Mouse (Mus musculus): ENCODE measurements around the gene Cmip.

The Cmip gene

GRCm38 (mm10) chr8:117257821-117258575 is 1.1 kb downstream of the Cmip start:
- in situ Hi-C loops (cut with MboI, MseI): no loop called here

DNA sequence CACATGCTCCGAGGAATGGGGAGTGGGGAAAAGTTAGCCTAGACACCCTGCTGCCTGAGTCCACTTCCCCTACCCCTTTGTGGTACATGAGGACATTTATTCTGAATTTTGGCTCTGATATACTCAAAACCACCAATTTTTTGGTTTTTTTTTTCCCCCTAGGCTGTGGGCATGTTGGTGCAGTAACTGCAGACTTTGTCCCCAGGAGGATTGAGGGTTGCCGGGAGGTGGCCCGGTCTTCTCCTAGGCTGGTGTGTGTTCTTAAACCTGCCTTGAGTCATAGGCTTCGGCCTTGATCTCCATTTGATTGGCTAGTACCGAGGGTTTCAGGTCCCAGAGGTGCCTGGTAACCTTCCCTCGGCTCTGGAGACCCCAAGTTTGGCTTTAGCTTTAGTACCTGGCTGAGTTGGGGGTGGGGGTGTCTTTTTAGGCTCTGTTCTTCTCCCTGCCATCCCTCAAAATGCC is 1.7 kb downstream of the Cmip start:
- in situ Hi-C loops (cut with MboI, MseI): no loop called here

GRCm38 (mm10) chr8:117259431-117260001 is 2.7 kb downstream of the Cmip start:
- in situ Hi-C loops (cut with MboI, MseI): no loop called here

- in situ Hi-C loops (cut with MboI, MseI): no loop called here
Observed at GRCm38 (mm10) chr8:117260234-117260929, 3.5 kb downstream of the Cmip start.

DNA sequence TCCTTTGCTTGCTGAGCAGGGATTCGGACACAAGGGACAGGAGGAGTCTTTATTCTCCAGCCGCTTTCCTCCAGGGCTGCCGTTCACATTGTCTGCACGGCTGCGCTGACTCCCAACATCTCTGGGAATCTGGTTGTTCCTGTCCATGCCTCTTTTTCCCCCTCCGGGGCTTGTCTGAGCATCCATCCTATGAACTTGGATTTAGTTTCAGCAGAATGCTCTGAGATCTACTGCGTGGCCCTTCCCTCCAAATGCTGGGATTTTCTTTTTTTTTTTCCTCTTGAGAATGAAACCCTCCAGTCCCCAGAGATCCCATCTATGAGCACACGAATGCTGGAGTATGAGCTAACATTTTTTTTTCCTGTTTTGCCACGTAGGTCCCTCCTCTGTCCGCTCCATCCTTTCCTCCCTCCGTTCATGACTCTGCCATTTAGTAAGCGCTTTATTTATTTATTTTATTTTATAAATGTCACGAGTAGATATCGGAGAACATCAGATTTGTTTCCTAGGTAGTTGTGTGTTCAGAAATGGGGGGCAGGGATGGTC is 4.1 kb downstream of the Cmip start:
- in situ Hi-C loops (cut with MboI, MseI): no loop called here

- in situ Hi-C loops (cut with MboI, MseI): no loop called here
Observed at GRCm38 (mm10) chr8:117261702-117262101, 4.8 kb downstream of the Cmip start.

GRCm38 (mm10) chr8:117262685-117263084 is 5.8 kb downstream of the Cmip start:
- in situ Hi-C loops (cut with MboI, MseI): no loop called here

- in situ Hi-C loops (cut with MboI, MseI): no loop called here
Observed at GRCm38 (mm10) chr8:117263442-117263841, 6.6 kb downstream of the Cmip start.

GRCm38 (mm10) chr8:117265079-117265478 is 8.2 kb downstream of the Cmip start:
- in situ Hi-C loops (cut with MboI, MseI): no loop called here

DNA sequence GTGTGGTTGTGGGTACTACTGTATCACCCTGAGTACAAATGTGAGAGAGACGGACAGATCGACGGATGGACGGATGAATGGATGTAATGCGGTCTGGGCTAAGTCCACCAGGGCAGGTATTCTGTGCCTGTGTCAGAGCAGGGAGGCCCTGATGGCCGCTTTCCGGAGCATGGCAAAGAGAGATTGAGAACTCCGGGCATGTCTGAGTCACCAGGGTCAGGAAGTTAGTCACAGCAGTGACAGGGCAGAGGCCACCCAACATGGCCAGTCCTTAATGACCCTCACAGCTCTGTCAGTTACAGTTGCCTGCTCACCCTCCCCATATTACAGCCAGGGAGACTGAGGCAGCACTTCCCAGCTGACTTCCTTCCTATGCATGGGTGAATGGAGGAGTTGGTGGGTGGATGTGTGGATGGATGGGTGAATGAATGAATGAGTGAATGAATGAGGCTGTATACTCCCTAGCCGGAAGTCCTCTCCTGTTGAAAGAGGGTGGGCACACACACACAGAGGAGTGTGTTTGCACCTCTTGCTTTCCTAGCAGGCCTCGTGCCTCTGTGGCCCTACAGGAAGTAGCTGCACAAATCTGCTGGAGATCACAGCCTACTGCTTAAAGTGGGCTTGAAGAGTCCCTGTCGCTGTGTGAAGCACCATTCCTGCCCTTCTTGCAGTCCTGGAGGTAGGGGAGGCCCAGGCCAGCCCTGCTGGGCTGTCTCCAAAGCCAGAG is 10.7 kb downstream of the Cmip start:
- in situ Hi-C loops (cut with MboI, MseI): no loop called here

- in situ Hi-C loops (cut with MboI, MseI): no loop called here
Observed at GRCm38 (mm10) chr8:117278234-117278633, 21.4 kb downstream of the Cmip start.

- in situ Hi-C loops (cut with MboI, MseI): no loop called here
Observed at GRCm38 (mm10) chr8:117278668-117279132, 21.8 kb downstream of the Cmip start.

DNA sequence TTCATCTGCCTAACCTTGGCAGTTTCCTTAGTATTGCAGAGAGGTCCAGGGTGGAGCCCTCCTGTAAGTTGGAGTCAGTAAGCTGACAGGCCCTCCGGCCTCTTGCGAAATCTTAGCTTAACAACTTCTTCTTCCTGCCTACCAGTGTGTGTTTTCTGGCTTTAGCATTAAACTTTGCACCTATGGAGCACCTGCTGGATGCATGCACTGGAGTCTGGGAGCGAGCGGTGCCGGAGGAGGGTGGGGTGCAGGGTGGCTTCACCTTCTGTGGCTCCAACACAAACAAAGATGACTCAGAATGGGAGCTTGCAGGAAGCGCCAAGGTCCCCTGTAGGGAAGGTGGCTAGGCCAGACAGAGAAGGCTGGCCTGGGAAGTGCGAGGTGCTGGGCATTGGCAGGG is 23.6 kb downstream of the Cmip start:
- in situ Hi-C loops (cut with MboI, MseI): no loop called here

DNA sequence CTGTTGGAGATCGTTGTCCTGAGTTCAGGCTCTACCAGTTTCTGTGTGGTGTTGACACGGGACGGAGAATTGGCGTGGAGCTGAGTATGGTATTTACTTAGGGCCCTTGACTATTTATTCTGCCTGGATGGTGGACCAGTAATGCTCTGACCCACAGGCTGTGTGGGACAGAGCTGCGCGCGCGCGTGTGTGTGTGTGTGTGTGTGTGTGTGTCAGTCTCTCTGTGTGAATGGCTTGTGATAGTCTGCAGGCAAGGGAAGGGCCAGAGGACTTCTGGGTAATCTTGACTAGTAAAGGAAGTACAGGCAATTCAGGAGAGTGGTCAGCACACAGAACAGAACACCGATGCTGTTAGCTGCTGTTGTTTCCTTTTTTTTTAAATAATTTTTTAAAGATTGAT is 24.8 kb downstream of the Cmip start:
- in situ Hi-C loops (cut with MboI, MseI): no loop called here

DNA sequence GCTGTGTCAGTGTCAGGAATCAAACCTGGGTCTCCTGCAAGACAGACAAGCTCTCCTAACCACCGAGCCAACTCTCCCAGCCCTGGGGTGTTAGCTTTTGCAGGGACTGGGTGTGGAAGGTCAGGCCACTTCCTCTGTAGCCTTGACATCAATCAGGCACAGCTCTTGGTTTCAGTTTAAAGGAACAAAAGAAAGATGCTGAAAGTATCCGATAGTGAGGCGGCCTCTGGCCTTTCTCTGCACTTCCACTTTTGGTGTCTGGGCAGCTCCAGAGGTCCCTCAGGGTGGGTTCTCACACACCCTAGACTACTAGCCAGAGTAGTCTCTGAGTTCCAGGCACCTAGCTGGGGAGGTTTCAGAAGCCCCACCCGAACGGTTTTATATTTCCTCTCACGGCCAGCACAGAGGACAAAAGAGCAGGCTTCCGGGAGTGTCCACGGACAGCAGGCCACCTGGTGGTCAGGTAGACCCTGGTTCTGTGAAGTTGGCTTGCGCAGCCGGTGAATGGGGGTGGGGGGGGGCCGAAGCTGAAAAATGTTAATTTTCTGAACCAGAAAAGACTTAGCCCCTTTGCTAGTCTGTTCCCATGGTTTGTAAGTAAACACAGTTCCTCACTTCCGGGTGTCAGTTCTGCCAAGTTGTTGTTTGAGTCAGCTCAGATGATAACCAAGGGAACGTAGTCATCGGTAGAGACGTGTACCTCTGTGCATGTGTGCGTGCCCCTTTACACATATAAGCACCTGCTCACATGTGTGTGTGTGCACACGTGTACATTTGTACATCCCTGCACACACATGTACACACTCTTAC is 25.5 kb downstream of the Cmip start:
- in situ Hi-C loops (cut with MboI, MseI): no loop called here

- in situ Hi-C loops (cut with MboI, MseI): no loop called here
Observed at GRCm38 (mm10) chr8:117284768-117285484, 28.1 kb downstream of the Cmip start.

DNA sequence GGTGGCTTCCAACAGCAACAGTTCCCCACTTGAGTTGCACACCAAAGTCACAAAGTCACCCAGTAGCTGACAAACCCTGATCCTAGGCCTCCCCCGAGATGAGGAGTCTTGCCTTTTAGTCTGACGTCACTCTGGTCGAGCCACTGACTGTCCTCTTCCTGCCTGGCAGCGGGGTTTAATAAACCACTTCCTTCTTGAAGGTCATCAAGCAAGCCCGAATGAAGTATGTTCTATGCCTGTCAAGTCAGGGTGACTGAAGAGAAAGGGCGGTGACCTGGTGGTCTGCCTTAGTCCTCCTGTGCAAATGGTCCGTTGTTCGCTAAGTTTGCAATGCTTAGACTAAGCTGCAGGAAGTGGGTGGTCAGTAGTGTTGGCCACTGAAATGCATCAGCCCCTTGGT is 31.1 kb downstream of the Cmip start:
- in situ Hi-C loops (cut with MboI, MseI): no loop called here

DNA sequence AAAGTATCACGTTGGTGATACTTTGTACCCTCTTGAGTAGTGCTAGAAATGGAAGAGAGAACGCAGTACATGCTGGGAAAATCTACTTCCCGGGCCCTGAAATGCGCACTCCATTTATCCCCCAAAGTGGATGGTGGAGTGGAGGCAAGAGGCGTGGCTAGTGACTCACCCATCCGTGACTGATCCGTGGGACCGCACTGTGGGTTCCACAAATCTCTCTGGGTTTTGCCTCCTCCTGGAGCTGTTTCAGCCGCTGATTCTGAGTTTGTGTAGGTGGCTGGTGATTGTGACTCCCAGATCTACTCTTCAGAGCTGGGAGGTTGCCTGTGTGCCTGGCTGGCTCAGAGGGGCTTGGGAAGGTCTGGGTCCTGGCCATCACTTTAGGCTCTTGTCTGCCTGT is 32.2 kb downstream of the Cmip start:
- in situ Hi-C loops (cut with MboI, MseI): no loop called here

DNA sequence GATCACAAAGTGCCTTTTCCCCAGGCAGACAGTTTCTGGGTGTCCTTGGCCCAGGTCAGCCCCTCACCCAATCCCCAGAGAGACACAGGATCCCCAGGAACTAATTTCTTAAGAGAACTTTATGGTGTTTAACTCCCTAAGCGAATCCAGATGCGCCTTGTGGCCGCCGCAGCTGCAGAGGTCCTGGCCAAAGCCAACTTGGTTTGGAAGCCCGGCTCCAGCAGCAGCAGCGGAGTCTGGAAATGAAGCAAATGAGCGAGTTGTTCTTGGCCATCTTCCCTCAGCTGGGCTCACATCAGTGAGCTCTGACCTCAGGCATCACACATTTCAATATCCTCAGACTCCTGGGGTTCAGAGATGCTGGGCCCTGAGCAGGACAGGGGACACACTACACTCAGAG is 33.6 kb downstream of the Cmip start:
- in situ Hi-C loops (cut with MboI, MseI): no loop called here

DNA sequence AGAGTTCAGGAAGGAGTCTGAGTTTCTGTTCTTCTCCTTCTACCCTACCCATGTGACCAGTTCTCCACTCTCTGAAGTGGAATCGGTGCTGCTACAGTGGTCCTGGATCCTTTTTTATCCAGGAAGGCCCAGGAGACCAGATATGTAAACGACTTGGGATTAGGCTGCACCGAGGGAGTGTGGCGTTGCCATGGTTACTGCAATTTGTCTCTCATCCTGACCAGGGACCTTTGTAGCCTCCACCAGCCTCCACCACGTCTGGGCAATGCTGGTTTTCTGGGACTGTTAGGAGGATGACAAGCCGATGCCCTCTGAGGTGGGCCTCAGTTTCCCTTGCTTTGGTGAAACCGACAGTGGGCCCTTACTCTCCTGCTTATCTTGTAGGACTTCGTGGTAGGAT is 35.4 kb downstream of the Cmip start:
- in situ Hi-C loops (cut with MboI, MseI): no loop called here

All from regulatory T cell (primary cell).